Mouse (Mus musculus) E14TG2a.4 (cell line): ENCODE results near the gene Xpo5.

Experiments
- H3K27me3 ChIP-seq: 2 replicates; pipeline ENCODE4 v1.6.1; 2014; ENCODE audit warnings: low read length, control low read depth; ENCODE audit not compliant: insufficient read depth
- H3K36me3 ChIP-seq: 2 replicates; pipeline ENCODE4 v1.6.1; 2014; ENCODE audit warnings: low read length, control low read depth; ENCODE audit not compliant: insufficient read depth
- H3K4me1 ChIP-seq: replicated peaks from 2 replicates; pipeline ENCODE4 v1.6.1; 2014; ENCODE audit warnings: low read depth, low read length, control low read depth
- H3K4me3 ChIP-seq: replicated peaks from 2 replicates; pipeline ENCODE4 v1.5.1; 2014; ENCODE audit warnings: mild to moderate bottlenecking, low read length
- H3K9me3 ChIP-seq: 2 replicates; pipeline ENCODE4 v1.6.1; 2014; ENCODE audit warnings: low read length, control low read depth
- CTCF ChIP-seq: conservative IDR thresholded peaks from 2 replicates; pipeline ENCODE4 v1.5.1; 2014; ENCODE audit warnings: low read length
- NANOG ChIP-seq: IDR thresholded peaks from 2 replicates; pipeline ENCODE4 v1.6.1; 2014; ENCODE audit warnings: borderline replicate concordance, low read length, mixed read lengths
- POU5F1 ChIP-seq: IDR thresholded peaks from 2 replicates; pipeline ENCODE4 v1.6.1; 2014; ENCODE audit warnings: low read length, borderline replicate concordance

Gene Xpo5

DNA sequence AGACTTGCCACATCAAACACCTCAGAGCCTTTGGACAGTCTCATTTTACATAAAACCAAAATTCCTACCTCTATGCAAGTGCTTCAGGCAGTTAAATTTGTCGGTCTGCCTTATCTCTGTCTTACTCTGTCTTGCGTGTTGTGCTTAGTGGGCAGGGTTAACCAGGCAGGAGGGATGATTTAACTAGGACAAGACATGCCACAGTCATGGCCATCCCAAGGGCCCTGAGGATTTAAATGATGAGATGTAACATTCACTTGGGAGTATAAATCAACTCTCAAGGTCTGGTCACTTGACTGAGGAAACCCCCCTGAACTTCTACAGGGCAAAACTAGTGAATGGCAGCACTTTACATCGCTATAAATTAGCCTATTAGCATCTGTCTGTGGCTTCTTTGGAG, 19.0 kb downstream of the Xpo5 start:
- H3K36me3 ChIP-seq, result peaks cover 100% of the 10 kb centered on the region
- H3K9me3 ChIP-seq, result no peaks in the 10 kb centered on the region
- TF ChIP-seq POU5F1, result no peak
- no peak for TF ChIP-seq CTCF
- no peak for TF ChIP-seq NANOG
- H3K4me3 ChIP-seq, result no peak overlapping the region
- H3K4me1 ChIP-seq, result no peaks in the 10 kb centered on the region
- H3K27me3 ChIP-seq, result no peaks in the 10 kb centered on the region

GRCm38 (mm10) chr17:46227576-46227975, 25.0 kb downstream of the Xpo5 start:
- no peaks in the 10 kb centered on the region; the same call in 1 of the 2 replicates for H3K4me1 ChIP-seq
- H3K27me3 ChIP-seq, result no peaks in the 10 kb centered on the region
- H3K9me3 ChIP-seq, result no peaks in the 10 kb centered on the region
- H3K36me3 ChIP-seq, result peaks cover 100% of the 10 kb centered on the region
- no peak overlapping the region for H3K4me3 ChIP-seq
- TF ChIP-seq POU5F1 (no peak), NANOG (no peak), CTCF (no peak)

DNA sequence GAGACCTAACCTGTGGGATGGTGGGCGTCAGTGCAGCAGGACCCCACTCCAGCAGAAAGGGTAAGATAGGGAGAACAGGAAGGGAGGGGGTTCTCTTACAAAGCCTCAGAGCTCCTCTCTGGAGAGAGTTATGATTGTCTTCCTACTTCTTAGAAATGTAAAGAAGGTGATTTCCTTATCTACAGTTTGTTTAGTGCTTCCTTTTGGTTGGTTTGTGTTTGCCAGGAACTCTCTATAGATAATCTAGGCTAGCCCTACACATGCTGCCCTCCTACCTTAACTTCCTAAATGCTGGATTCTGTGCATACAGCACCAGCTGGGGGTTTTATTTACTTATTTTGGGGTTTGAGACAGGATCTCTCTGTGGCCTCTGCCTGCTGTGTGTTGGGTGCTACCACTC, 33.5 kb downstream of the Xpo5 start:
- Histone ChIP-seq H3K36me3 (peaks cover 98% of the 10 kb centered on the region), H3K4me1 (peaks cover 5% of the 10 kb centered on the region), H3K9me3 (no peaks in the 10 kb centered on the region), H3K4me3 (no peak overlapping the region), H3K27me3 (no peaks in the 10 kb centered on the region)
- TF ChIP-seq POU5F1, result no peak
- no peak for TF ChIP-seq CTCF
- TF ChIP-seq NANOG, result no peak

- Histone ChIP-seq H3K36me3 (peaks cover 97% of the 10 kb centered on the region), H3K4me1 (peaks cover 13% of the 10 kb centered on the region), H3K9me3 (no peaks in the 10 kb centered on the region), H3K27me3 (no peaks in the 10 kb centered on the region), H3K4me3 (no peak overlapping the region)
- TF ChIP-seq CTCF (no peak), NANOG (no peak), POU5F1 (no peak)
These were observed 34.5 kb downstream of the Xpo5 start for GRCm38 (mm10) chr17:46237079-46237478.

GRCm38 (mm10) chr17:46237480-46237879, 34.9 kb downstream of the Xpo5 start:
- H3K9me3 ChIP-seq, result no peaks in the 10 kb centered on the region
- no peaks in the 10 kb centered on the region for H3K27me3 ChIP-seq
- H3K36me3 ChIP-seq, result peaks cover 97% of the 10 kb centered on the region
- TF ChIP-seq POU5F1 (no peak), NANOG (no peak), CTCF (no peak)
- H3K4me1 ChIP-seq, result peaks cover 17% of the 10 kb centered on the region
- H3K4me3 ChIP-seq, result no peak overlapping the region

DNA sequence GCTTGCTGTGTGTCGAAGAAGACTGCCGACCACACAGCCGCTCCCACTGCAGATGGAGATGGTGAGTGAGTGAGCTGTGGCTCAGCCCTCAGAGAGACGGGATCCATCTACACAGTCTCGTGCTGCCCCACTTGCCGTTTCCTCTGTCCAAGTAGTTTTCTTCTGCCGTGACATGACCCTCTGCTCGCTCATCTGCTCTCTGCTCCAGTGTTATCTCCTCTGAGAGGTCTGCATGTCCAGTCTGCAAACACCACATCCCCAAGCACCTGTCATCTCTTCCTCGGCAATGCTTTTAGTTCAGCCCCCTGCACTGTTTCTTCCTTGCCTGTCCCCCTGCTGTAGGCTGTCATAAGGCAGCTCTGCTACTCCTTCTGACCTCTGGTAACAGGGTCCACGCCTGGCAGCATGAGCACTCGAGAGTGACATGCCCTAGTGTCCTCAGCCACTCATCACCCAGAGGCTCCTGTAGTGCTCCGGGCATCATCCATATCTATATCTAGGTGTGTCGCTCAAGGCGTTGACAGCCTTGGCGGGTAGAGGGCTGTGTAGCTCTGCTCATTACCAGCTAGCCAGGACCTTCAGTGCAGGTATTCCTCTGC, 37.0 kb downstream of the Xpo5 start:
- Histone ChIP-seq H3K9me3 (no peaks in the 10 kb centered on the region), H3K4me3 (no peak overlapping the region), H3K27me3 (no peaks in the 10 kb centered on the region), H3K4me1 (peaks cover 38% of the 10 kb centered on the region), H3K36me3 (peaks cover 97% of the 10 kb centered on the region)
- TF ChIP-seq POU5F1, result no peak
- no peak for TF ChIP-seq NANOG
- TF ChIP-seq CTCF, result no peak

- Histone ChIP-seq H3K36me3 (peaks cover 99% of the 10 kb centered on the region), H3K4me3 (no peak overlapping the region), H3K27me3 (no peaks in the 10 kb centered on the region), H3K4me1 (peaks cover 57% of the 10 kb centered on the region), H3K9me3 (no peaks in the 10 kb centered on the region)
- TF ChIP-seq POU5F1 (no peak), CTCF (no peak), NANOG (no peak)
These were observed 38.9 kb downstream of the Xpo5 start for GRCm38 (mm10) chr17:46241471-46241870.

DNA sequence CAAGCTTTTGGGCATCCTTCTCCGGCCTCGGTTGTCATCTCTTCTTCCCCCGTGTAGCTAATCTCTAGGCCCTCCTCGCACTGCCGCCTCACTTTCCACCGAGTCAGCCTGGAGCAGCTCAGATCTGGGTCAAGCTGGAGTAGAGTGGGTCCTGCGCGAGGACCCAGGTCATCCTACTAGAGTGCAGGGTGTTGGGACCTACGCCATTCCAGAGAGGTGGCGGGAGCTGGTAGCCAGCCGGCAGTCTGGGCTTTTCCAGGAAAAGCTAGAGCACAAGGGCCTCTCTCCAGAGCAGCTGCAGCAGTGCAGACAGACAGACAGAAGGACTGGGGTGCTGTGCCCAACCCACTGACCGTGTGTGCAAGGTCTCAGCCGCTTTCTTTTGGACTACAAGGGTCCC, 39.7 kb downstream of the Xpo5 start:
- Histone ChIP-seq H3K36me3 (peaks cover 97% of the 10 kb centered on the region), H3K4me1 (peaks cover 64% of the 10 kb centered on the region), H3K9me3 (no peaks in the 10 kb centered on the region), H3K4me3 (no peak overlapping the region), H3K27me3 (no peaks in the 10 kb centered on the region)
- TF ChIP-seq POU5F1, result no peak
- no peak for TF ChIP-seq NANOG
- TF ChIP-seq CTCF, result no peak

GRCm38 (mm10) chr17:46242993-46243392, 40.4 kb downstream of the Xpo5 start:
- Histone ChIP-seq H3K9me3 (no peaks in the 10 kb centered on the region), H3K36me3 (peaks cover 90% of the 10 kb centered on the region), H3K4me1 (peaks cover 64% of the 10 kb centered on the region), H3K27me3 (no peaks in the 10 kb centered on the region), H3K4me3 (no peak overlapping the region)
- TF ChIP-seq CTCF (no peak), NANOG (no peak), POU5F1 (no peak)
